Mouse (Mus musculus): ENCODE results near the gene S1pr4.
A peak's percentile ranks its signal among the peaks of the same experiment; 100 is the strongest.

The S1pr4 gene

GRCm38 (mm10) chr10:81498316-81499249 lies 1.3 kb downstream of the S1pr4 start:
- Histone ChIP-seq H3K36me3 (ENCODE audit: insufficient read depth, low read length) (peaks cover 42% of the 10 kb centered on the region), H3K27me3 (ENCODE audit: insufficient read depth, low read length) (no peaks in the 10 kb centered on the region), H3K9me3 (ENCODE audit: low read length) (no peaks in the 10 kb centered on the region), H3K4me3 (replicated peaks; ENCODE audit: low read length) (peak overlapping the region; percentile 74), H3K4me1 (replicated peaks; ENCODE audit: low read depth, low read length) (peaks cover 75% of the 10 kb centered on the region)
- no peak for TF ChIP-seq POU5F1 (IDR thresholded peaks at IDR 0.05; ENCODE audit: borderline replicate concordance, low read length)
- no peak for TF ChIP-seq NANOG (IDR thresholded peaks at IDR 0.05; ENCODE audit: borderline replicate concordance, low read length)
- TF ChIP-seq CTCF (conservative IDR thresholded peaks at IDR 0.05; ENCODE audit: low read length), result no peak

- no peaks in the 10 kb centered on the region for H3K27me3 ChIP-seq (ENCODE audit: insufficient read depth, low read length)
- TF ChIP-seq NANOG (IDR thresholded peaks at IDR 0.05; ENCODE audit: borderline replicate concordance, low read length) (no peak), CTCF (conservative IDR thresholded peaks at IDR 0.05; ENCODE audit: low read length) (no peak), POU5F1 (IDR thresholded peaks at IDR 0.05; ENCODE audit: borderline replicate concordance, low read length) (no peak)
- H3K36me3 ChIP-seq (ENCODE audit: insufficient read depth, low read length), result peaks cover 43% of the 10 kb centered on the region
- H3K9me3 ChIP-seq (ENCODE audit: low read length), result no peaks in the 10 kb centered on the region
- H3K4me1 ChIP-seq (replicated peaks; ENCODE audit: low read depth, low read length), result peaks cover 75% of the 10 kb centered on the region
- H3K4me3 ChIP-seq (replicated peaks; ENCODE audit: low read length), result no peak overlapping the region
Measured at GRCm38 (mm10) chr10:81497401-81498270, 2.3 kb downstream of the S1pr4 start.

- H3K9me3 ChIP-seq (ENCODE audit: low read length), result no peaks in the 10 kb centered on the region
- TF ChIP-seq CTCF (conservative IDR thresholded peaks at IDR 0.05; ENCODE audit: low read length), result no peak
- no peak for TF ChIP-seq POU5F1 (IDR thresholded peaks at IDR 0.05; ENCODE audit: borderline replicate concordance, low read length)
- no peak for TF ChIP-seq NANOG (IDR thresholded peaks at IDR 0.05; ENCODE audit: borderline replicate concordance, low read length)
- H3K36me3 ChIP-seq (ENCODE audit: insufficient read depth, low read length), result peaks cover 44% of the 10 kb centered on the region
- H3K27me3 ChIP-seq (ENCODE audit: insufficient read depth, low read length), result no peaks in the 10 kb centered on the region
- peak overlapping the region; percentile 97 for H3K4me3 ChIP-seq (replicated peaks; ENCODE audit: low read length)
- H3K4me1 ChIP-seq (replicated peaks; ENCODE audit: low read depth, low read length), result peaks cover 72% of the 10 kb centered on the region
Measured at GRCm38 (mm10) chr10:81496969-81497368, 3.0 kb downstream of the S1pr4 start.

- Histone ChIP-seq H3K36me3 (ENCODE audit: insufficient read depth, low read length) (peaks cover 44% of the 10 kb centered on the region), H3K4me1 (replicated peaks; ENCODE audit: low read depth, low read length) (peaks cover 70% of the 10 kb centered on the region), H3K4me3 (replicated peaks; ENCODE audit: low read length) (peak within 1 kb of the TSS; percentile 97), H3K27me3 (ENCODE audit: insufficient read depth, low read length) (no peaks in the 10 kb centered on the region), H3K9me3 (ENCODE audit: low read length) (no peaks in the 10 kb centered on the region)
- no peak for TF ChIP-seq NANOG (IDR thresholded peaks at IDR 0.05; ENCODE audit: borderline replicate concordance, low read length)
- TF ChIP-seq POU5F1 (IDR thresholded peaks at IDR 0.05; ENCODE audit: borderline replicate concordance, low read length), result no peak
- TF ChIP-seq CTCF (conservative IDR thresholded peaks at IDR 0.05; ENCODE audit: low read length), result no peak
Measured at GRCm38 (mm10) chr10:81496264-81496901, 3.5 kb downstream of the S1pr4 start, which contains the start of gene Ncln. Gene Ncln (minus strand): TSS chr10:81496392.

- TF ChIP-seq CTCF (conservative IDR thresholded peaks at IDR 0.05; ENCODE audit: low read length) (no peak), POU5F1 (IDR thresholded peaks at IDR 0.05; ENCODE audit: borderline replicate concordance, low read length) (no peak), NANOG (IDR thresholded peaks at IDR 0.05; ENCODE audit: borderline replicate concordance, low read length) (no peak)
- peaks cover 75% of the 10 kb centered on the region for H3K4me1 ChIP-seq (replicated peaks; ENCODE audit: low read depth, low read length)
- no peaks in the 10 kb centered on the region for H3K9me3 ChIP-seq (ENCODE audit: low read length)
- peaks cover 46% of the 10 kb centered on the region for H3K36me3 ChIP-seq (ENCODE audit: insufficient read depth, low read length)
- H3K4me3 ChIP-seq (replicated peaks; ENCODE audit: low read length), result peak overlapping the region; percentile 97
- no peaks in the 10 kb centered on the region for H3K27me3 ChIP-seq (ENCODE audit: insufficient read depth, low read length)
Measured at GRCm38 (mm10) chr10:81495616-81496263, 4.2 kb downstream of the S1pr4 start.

GRCm38 (mm10) chr10:81495151-81495550 lies 4.8 kb downstream of the S1pr4 start:
- Histone ChIP-seq H3K36me3 (ENCODE audit: insufficient read depth, low read length) (peaks cover 50% of the 10 kb centered on the region), H3K4me3 (replicated peaks; ENCODE audit: low read length) (peak overlapping the region; percentile 97)
- no peak for TF ChIP-seq POU5F1 (IDR thresholded peaks at IDR 0.05; ENCODE audit: borderline replicate concordance, low read length)
- no peak for TF ChIP-seq NANOG (IDR thresholded peaks at IDR 0.05; ENCODE audit: borderline replicate concordance, low read length)
- TF ChIP-seq CTCF (conservative IDR thresholded peaks at IDR 0.05; ENCODE audit: low read length), result no peak

GRCm38 (mm10) chr10:81494260-81495041 lies 5.5 kb downstream of the S1pr4 start:
- Histone ChIP-seq H3K27me3 (ENCODE audit: insufficient read depth, low read length) (no peaks in the 10 kb centered on the region), H3K36me3 (ENCODE audit: insufficient read depth, low read length) (peaks cover 57% of the 10 kb centered on the region), H3K4me3 (replicated peaks; ENCODE audit: low read length) (peak overlapping the region; percentile 97), H3K9me3 (ENCODE audit: low read length) (no peaks in the 10 kb centered on the region), H3K4me1 (replicated peaks; ENCODE audit: low read depth, low read length) (peaks cover 84% of the 10 kb centered on the region)
- TF ChIP-seq CTCF (conservative IDR thresholded peaks at IDR 0.05; ENCODE audit: low read length) (no peak), NANOG (IDR thresholded peaks at IDR 0.05; ENCODE audit: borderline replicate concordance, low read length) (no peak), POU5F1 (IDR thresholded peaks at IDR 0.05; ENCODE audit: borderline replicate concordance, low read length) (no peak)

More at GRCm38 (mm10) chr10:81495151-81495550, 4.8 kb downstream of the S1pr4 start:
- Histone ChIP-seq H3K27me3 (ENCODE audit: insufficient read depth, low read length) (no peaks in the 10 kb centered on the region), H3K4me1 (replicated peaks; ENCODE audit: low read depth, low read length) (peaks cover 81% of the 10 kb centered on the region), H3K9me3 (ENCODE audit: low read length) (no peaks in the 10 kb centered on the region)

Data from E14TG2a.4 (cell line).